Mouse (Mus musculus): ENCODE measurements around the gene Kcnip1. TPM values are rescaled to one million over a fixed set of nuclear protein-coding genes. Genes with fewer than 3 reads are reported as not detected.

Gene Kcnip1
- total RNA-seq, 2 experiments from 2014 or later, result 30.6 to 31.3 TPM

DNA sequence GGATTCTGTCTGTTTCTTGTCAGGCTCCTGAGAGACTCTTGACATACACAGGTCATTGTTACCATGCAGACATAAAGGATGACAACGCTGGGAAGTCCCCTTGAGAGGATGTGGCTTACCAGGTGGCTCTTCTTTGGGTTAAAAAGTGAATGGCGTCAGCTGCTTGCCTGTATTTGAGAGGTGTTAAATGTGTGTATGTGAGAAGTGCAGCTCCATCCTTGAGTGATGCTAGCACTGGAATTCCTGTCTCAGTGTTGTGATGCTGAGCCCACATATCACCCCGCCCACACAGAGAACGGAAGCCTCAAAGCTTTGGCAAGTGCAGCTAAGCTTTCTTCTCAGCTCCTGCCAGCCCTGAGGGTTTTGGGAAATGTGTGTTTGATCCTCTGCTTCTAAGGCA lies 292.2 kb downstream of the Kcnip1 start:
- DNase-seq (ENCODE audit: low spot score in 2 of 2), result peak in 1 of 2 experiments; percentile 30

DNA sequence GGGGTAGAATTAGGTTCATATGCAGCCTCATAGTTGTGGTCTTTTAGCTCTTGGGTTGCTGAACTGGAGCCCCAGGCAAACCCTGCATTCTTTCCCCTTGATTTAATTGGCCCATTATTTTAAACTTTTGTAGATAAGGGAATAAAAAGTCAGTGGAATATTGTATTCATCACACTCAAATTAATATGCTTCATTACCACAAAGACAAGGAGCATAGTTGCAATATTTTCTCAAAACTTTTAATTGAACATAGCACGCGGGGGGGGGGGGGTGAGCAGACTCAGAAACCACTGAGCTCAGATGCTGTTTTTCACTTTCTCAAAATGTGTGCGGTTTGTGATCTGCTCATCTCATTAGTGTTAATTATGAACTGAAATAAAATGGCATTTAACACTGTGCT lies 302.8 kb downstream of the Kcnip1 start:
- no peak for DNase-seq (ENCODE audit: low spot score in 2 of 2)

DNA sequence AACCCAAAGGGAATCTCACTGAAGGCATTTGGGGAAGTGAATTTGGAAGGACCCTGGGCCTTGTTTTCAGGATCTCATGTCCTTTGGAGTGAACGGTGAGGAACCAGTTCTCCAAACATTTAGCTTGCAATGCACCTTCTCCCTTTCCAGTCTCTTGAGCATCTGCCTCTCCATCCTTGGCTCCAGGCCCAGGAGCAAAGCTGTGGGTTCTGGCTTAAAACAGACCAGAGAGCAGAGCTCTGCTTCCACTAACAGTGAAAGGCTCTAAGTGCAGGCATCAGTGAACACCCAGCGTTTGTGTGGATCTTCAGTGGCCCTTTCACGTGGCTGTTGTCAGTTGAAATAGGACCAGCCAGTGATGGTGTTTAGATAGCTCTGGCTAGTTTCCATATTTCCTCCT lies 307.0 kb downstream of the Kcnip1 start:
- DNase-seq (ENCODE audit: low spot score in 2 of 2), result peak; percentile 22 to 41

DNA sequence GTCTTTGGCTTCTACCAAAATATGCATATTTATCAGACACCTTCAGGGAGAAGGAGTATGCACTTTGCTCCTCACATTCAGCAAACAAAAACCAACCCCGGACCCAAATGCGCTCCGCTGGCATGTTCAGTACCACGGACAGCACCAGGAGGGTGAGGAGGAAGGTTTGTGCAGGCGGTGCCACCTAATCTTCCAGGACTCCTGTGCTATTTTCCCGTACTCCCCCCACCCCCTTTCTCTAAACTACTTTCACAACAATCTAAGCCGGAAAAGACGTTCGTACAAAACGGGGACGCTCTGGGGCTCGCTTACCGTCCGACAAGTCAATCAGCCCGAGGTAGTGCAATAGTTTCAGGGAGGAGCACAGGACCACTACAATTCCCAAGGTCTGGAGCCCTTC lies 312.8 kb downstream of the Kcnip1 start:
- no peak for DNase-seq (ENCODE audit: low spot score in 2 of 2)

DNA sequence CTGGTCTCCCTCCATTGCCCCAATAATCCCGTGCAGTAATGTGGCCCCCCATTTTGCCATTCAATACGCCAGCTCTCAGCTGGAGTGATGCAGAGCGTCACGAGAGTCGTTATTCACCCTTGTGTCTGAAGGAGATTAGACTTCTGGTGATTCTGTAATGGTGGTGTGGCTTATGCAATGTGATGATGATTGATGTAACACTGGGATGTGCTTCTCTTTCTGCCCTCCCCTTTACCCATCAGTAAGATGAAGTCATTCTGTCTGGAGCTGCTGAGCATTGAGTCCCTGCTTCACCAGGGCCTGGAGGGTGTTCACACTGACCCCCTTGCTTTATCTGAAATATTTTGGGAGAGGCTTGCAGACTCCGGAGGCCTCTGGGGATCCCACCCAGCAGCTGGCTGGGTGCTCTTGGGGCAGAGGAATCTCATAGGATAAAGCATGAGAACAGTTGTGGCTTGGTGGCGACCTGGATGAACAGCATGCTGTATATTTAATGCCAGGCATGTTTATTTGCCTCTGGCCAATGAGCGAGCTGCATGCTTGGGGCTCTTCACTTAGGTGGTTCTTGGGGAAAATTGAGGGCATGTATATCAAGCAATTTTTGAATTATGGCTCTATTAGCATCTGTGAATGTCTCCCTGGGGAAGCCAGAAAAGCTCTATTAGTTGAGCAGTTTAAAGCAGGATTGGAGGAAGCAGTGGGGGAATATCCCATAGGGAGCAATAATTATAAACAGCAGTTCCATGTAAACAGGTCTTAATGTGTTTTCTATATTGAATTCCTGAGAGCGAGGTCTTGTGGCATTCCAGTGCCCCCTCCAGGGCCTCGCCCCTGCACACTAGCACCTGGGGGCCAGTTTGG lies 322.6 kb downstream of the Kcnip1 start:
- DNase-seq (ENCODE audit: low spot score in 2 of 2), result no peak

DNA sequence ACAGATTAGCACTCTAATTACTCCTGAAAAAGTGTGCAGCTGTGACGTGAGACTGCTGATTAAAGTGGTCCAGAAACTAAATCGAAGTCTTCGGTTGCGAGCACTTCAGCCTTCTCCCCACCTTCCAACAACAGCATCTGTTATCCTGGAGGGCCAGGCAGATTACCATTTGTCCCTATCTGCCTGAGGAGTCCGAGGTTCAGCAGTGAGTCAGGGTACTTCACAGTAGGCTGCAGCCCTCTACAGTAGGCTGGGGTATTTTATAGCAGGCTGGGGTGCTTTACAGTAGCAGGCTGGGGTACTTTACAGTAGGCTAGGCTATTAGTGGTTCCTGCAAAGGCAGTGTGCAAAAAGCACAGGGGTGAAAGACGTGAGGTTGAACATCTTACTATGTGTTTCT lies 324.6 kb downstream of the Kcnip1 start:
- no peak for DNase-seq (ENCODE audit: low spot score in 2 of 2)

DNA sequence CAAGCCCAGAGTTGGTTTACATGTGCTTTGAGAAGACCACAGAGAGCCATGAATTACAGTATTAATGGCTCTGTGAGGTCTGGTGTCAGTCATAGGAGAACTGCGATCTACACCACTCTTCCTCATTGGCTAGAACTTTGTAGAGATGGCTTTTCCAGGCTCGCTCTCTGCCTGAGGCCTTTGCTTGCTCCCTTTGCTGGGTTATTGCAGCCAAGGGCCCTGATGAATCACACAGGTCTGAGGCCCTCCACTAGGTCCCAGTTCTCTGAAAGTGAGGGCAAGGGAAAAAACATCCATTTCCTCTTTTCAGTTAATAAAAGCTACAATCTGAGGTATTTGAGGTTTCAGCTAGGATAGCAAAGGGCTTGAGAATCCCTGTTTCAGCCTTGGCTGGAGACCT lies 329.4 kb downstream of the Kcnip1 start:
- no peak for DNase-seq (ENCODE audit: low spot score in 2 of 2)

DNA sequence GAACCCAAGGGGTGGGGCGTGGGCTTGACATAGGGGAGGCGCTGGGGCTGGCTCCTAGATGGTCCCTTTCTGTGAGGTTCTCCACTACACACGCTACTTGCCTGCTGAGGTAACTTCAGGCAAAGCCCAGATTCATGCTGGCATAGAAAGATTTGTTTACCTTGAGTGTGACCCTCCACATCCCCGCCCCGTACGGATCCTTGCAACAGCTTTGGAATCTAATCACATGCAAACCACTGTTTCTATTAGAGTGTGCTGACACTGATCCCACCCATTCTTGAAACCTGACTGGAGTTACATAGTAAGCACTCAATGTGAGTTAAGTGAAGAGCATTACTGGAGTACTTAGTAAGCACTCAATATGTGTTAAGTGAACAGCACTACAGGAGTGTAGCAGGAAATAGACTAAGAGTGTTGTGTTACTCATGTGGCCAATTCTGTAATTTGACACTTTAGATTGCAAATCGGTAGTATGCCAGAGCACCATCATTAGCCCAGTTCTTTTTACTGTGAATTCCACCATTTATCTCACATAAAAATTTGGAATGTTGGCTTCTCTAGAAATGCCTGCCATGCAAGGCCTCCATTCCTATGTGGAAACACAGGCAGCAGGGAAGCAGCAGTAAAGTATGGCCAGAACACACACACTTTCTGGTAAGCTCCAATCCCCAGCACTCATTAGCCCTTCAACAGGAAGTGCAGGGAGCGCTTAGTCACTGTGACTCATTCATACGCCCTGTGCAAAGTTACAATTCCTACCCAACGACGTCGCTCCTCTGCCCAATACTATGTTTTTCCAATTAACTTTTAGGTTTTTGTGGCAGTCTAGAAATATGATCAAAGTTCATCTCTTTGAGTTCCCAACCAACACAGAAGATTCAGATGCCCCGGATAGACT lies 332.7 kb downstream of the Kcnip1 start:
- DNase-seq (ENCODE audit: low spot score in 2 of 2), result no peak

DNA sequence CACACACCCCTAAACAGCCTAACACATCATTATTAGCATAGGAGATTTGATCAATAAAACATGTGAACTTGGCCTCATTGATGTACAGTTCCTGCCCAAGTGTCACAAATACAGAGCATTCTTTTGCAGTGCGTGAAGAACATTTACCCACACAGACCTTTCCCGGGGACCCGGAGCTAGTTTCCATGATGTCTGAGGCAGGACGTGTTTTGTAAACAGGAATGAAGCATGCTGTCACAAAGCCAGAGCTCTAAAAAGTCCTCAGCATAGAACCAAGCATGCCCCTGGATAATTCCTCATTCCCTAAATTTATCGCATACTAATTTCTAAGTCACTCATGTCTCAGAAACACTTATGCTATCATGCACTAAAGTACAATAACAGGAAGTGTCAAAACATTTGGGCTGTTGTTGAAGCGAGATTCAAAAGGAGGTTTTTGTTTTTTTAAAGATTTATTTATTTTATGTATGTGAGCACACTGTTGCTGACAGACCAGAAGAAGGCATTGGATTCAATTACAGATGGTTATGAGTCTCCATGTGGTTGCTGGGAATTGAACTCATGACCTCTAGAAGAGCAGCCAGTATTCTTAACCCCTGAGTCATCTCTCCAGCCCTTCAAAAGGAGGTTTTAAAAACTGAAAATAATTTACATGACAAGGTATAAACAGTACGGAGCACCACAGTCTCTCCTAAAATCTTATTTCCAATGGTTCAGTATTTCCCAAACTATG lies 336.9 kb downstream of the Kcnip1 start:
- no peak for DNase-seq (ENCODE audit: low spot score in 2 of 2)

DNA sequence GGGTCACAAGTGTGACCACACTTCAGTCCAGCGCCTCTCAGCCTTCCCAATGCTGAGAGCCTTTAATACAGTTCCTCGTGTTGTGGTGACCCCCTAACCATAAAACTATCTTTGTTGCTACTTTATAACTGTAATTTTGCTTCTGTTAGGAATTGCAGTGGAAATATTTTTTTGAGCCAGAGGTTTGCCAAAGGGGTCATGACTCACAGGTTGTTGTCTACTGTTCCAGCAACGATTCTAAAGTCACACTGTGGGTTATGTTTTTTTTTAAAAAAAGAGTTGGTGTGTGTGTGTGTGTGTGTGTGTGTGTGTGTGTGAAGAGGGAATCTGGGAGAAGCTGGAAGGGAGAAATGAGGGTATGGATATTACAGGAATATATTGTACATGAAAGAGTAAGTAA lies 337.7 kb downstream of the Kcnip1 start:
- no peak for DNase-seq (ENCODE audit: low spot score in 2 of 2)

DNA sequence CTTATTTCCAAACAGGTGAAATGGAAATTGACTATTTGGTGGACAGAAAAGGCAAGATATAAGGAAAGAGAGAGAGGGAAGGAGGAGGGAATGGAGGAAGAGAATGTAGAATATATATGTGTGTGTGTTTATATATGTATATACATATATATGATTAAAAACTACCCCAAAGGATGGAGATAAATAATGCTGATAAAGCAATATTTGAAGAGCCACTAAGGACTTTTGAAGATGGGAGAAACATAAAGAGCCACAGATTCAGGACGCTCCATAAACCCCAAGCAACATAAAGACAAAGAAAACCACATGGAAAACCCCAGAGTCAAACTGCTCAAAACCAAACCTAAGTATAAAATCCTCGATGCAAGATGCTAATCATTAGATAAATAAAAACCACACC lies 338.5 kb downstream of the Kcnip1 start:
- no peak for DNase-seq (ENCODE audit: low spot score in 2 of 2)

DNA sequence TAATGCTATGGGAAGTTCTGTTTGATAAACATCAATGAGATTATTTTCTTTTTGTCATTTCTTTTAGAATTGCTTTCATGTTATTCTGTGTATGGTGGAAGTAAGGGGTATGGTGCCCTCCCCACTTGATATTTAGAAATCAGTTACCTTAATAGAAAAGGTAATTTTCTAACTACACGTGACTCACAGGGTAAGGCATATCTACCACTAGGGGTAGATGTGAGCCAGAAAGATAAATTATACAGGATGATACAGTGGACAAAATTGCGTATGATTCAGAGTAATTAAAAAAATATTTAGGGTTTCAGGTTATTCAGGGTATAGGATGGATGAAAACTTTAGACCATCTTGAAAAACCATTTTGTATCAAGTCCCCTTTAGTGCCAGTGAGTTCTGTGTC lies 343.6 kb downstream of the Kcnip1 start:
- DNase-seq (ENCODE audit: low spot score in 2 of 2), result no peak

DNA sequence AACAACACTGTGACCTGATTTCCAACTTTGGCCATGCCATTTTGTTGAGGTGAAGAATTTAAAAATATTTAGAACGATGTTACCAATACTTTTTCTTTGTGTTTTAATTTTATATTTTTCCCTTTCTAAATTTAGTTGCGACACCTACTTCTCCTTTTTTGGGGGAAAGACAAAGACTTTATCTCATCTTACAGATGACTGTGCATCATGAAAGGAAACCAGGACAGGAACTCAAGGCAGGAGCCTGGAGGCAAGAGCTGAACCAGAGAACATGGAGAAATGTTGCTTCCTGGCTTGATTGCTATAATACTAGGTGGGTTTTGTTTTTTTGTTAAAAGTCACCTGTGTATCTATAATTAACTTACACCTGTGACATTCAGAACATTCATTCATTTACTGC lies 355.8 kb downstream of the Kcnip1 start:
- no peak for DNase-seq (ENCODE audit: low spot score in 2 of 2)

DNA sequence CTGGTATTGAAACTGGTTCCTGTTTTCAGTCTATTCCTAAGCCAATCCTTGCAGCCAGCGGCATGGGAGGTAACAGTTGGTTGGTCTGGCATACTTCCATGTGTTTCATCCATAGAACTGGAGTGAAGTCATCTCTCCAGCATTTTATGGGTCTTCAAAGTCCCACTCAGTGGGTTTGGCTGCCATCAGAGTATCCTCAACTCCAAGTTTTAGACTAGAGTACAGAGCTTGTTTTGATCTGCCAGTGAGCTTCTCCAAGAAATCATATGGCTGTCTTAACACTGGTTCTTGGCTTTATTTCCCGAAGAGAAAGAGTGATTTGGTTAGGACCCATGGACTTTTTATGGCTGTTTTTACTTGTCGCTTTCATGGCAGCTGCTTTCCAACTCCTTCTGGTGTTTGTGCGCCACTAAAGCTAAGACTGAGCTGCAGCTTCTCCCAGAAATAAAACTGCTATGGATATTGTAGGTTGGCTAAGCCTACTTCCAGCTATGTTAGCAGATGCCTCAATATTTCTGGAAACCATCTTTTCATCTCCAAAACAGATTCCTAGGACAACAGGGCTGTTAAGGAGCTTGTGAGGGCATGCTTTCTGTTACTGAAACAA lies 365.7 kb downstream of the Kcnip1 start:
- peak in 1 of 2 experiments; percentile 13 for DNase-seq (ENCODE audit: low spot score in 2 of 2)

DNA sequence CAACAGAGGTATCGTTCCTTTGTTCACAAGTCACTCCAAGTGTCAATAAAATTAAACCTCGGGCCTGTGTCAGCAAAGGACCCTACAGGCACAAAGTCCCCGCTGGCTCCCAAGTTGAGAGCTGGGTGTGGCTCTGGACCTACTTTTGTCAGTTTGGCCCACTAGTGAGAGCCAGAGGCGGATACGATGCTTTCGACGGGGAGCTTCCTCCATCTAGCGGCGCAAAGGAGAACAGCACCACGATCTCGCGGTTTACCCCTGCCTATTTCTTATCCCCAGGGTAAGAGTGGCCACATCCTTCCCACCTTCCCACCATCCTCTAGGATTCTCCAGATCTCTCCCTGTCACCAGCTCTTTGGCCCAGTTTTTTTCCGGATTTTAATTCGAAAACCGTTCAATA lies 378.7 kb downstream of the Kcnip1 start:
- DNase-seq (ENCODE audit: low spot score in 2 of 2), result peak; percentile 70 to 72

DNA sequence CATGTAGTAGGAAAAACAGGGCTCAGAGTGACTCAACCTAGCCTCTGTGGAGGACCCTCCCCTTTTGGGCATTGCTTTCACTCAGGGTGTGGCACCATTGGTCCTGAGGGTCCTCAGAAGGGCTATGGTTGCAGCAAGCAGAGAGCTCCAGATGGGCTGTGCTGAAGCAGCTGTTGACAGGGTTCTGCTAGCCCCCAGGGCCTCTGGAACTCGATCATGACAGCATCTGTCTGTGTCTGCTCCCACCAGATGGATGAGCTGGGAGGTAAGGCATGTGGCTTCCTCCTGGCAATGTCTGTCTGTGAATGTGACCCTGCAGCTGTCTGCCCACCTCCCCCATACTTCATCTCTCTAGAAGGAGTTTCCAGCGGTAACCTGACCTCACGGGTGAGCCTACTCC lies 385.2 kb downstream of the Kcnip1 start:
- DNase-seq (ENCODE audit: low spot score in 2 of 2), result no peak

DNA sequence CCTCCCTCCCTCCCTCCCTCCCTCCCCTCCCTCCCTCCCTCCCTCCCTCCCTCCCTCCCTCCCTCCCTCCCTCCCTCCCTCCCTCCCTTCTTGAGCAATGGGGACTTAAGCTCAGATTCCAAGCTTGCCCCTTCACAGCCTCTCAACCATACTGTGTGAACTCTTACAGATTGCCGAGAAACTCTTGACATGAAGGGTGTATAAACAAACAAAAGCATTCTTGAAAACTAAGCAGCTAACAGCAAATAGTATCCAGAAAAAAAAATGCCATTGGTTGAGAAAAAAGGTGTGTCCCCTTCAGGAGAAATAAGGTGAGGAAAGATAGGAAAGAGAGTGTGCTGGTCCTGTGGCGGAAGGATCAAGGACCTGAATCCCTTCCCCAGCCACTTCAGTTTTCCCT lies 389.8 kb downstream of the Kcnip1 start:
- no peak for DNase-seq (ENCODE audit: low spot score in 2 of 2)

DNA sequence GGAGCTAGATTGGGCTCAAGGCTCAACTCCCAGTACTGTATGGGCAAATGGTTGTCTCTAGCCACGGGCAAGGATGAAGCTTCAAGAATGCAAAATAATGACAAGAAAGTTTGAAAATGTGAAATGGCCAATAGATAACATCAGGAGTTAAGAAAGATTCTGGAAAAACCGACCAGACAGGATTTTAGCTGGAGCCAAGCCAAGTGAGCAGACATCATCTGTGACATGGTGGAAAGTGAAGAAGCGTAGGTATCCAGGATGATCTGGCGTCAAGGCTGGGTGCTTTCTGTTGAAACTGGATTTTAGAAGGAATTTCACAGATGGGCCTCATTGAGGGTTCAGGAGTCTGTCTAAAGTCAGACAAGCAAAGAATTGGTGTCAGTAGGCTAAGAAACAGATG lies 394.0 kb downstream of the Kcnip1 start, which contains the start of gene D130052B06Rik:
D130052B06Rik (plus strand) TSS at position 317 of the 400 bp plus-strand sequence.
- DNase-seq (ENCODE audit: low spot score in 2 of 2), result no peak

DNA sequence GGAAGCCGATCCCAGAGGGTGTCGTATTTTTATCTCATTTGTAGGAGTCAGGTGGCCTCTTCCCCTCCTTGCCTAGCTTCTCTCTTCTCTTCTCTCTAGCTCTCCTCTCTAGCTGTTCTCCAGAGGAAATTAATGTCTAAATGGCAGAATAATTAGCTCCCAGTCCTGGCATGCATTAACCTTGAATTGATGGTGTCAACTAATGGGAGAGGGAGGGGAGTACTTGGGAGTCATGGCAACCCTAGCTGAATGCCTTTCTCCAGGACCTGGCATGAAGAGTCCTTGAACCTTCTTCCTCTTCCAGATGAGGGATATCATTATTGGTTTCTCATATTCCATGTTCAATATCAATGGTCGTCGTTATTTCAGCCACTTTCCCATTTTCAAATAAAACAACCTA lies 396.3 kb downstream of the Kcnip1 start:
- no peak for DNase-seq (ENCODE audit: low spot score in 2 of 2)

DNA sequence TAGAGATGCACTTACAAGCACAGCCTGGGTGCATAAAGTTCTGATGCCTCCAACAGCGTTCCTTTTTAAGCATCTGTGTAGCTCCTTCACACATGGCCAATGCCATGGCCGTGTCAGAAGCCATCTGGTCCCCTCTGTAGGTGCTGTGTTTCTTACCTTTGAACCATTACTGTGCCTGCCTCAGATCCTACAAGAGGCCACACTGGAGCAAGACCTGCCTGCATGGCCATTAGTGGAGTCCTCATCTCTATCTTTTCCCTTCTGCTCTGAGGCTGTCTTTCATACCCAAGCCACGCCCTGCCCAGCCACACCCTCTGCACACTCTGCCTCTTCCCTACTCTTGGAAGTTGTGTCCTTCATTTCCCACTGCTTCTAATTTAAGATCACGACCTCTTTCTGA lies 400.1 kb downstream of the Kcnip1 start:
- no peak for DNase-seq (ENCODE audit: low spot score in 2 of 2)

DNA sequence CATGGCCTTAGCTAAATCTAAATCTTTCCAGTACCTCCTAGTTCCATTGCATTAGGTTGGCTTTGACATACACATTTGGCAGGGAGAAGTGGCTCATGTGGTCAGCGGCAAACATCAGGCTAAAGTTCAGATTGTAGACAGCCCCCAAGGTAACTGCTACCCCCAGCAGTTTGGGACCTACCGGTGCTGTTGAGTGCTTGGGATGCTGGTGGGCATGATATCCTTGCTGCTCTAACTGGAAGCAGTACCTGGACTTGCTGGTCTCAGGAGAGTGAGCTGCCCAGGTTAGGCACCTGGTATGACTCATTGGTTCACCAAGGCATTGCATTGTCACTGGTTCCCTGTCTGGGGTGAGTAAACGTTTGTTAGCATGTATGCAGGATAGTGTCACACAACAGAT lies 402.2 kb downstream of the Kcnip1 start:
- no peak for DNase-seq (ENCODE audit: low spot score in 2 of 2)
